Mouse (Mus musculus) kidney, adult 2 months (tissue): ENCODE data around the gene Hsd3b7.

Experiments
- CTCF ChIP-seq: fragments of 200-500 bp; conservative IDR thresholded peaks from 2 replicates; pipeline ENCODE4 v1.5.1; 2011; ENCODE audit warnings: low read depth, mild to moderate bottlenecking, control low read depth, low read length, moderate library complexity, mixed read lengths; ENCODE audit not compliant: insufficient read depth, insufficient read length
- POLR2A ChIP-seq: fragments of 200-500 bp; IDR thresholded peaks from one replicate; pipeline ENCODE4 v1.6.1; 2011; ENCODE audit warnings: low read depth, low read length, control low read depth

- TF ChIP-seq CTCF (no peak), POLR2A (peak; percentile 87)
Measured at GRCm38 (mm10) chr7:127769651-127770038, 30.8 kb upstream of the Hsd3b7 start, which contains the start of gene Orai3.
